Mouse (Mus musculus) mouse embryonic stem cell (cell line): ENCODE results near the gene Ptpra.

Experiments used
- in situ Hi-C, 2 experiments: fragments of 300-500 bp; cut with MboI; formaldehyde crosslinking; loops; 1 replicate in 1 of 2; 3 replicates in 1 of 2; pipeline ENCODE4 v1.14.3; 2019 to 2020; ENCODE audit warnings: low sequenced_read_pairs in 2 of 2, low pct_unique_long_range_greater_than_20kb in 1 of 2, mixed read lengths in 1 of 2; ENCODE audit not compliant: unreplicated experiment in 1 of 2

Ptpra gene

GRCm38 (mm10) chr2:130577632-130578031, 127.6 kb downstream of the Ptpra start:
- in situ Hi-C loops = no loop called here

- in situ Hi-C loops = no loop called here
These were observed 128.1 kb downstream of the Ptpra start for GRCm38 (mm10) chr2:130578148-130578547.

- in situ Hi-C loops = no loop called here
These were observed 129.7 kb downstream of the Ptpra start for GRCm38 (mm10) chr2:130579791-130580190.

GRCm38 (mm10) chr2:130581201-130581600, 131.1 kb downstream of the Ptpra start:
- in situ Hi-C loops = no loop called here

GRCm38 (mm10) chr2:130582552-130582951, 132.5 kb downstream of the Ptpra start, which contains the start of gene Avp:
TSS of gene Avp (minus strand) at chr2:130582554.
- in situ Hi-C loops = no loop called here

GRCm38 (mm10) chr2:130583902-130584560, 134.0 kb downstream of the Ptpra start:
- in situ Hi-C loops = no loop called here

- in situ Hi-C loops = no loop called here
These were observed 135.9 kb downstream of the Ptpra start for GRCm38 (mm10) chr2:130586016-130586415.

GRCm38 (mm10) chr2:130588373-130588772, 138.3 kb downstream of the Ptpra start:
- in situ Hi-C loops = no loop called here

GRCm38 (mm10) chr2:130589157-130589556, 139.1 kb downstream of the Ptpra start:
- in situ Hi-C loops = no loop called here

- in situ Hi-C loops = no loop called here
These were observed 139.7 kb downstream of the Ptpra start for GRCm38 (mm10) chr2:130589761-130590160.

GRCm38 (mm10) chr2:130591016-130591415, 140.9 kb downstream of the Ptpra start:
- in situ Hi-C loops = no loop called here

- in situ Hi-C loops = no loop called here
These were observed 145.5 kb downstream of the Ptpra start for GRCm38 (mm10) chr2:130595596-130595995.

- in situ Hi-C loops = no loop called here
These were observed 147.5 kb downstream of the Ptpra start for GRCm38 (mm10) chr2:130597601-130598010.

- in situ Hi-C loops = no loop called here
These were observed 148.3 kb downstream of the Ptpra start for GRCm38 (mm10) chr2:130598399-130598798.

GRCm38 (mm10) chr2:130602195-130602594, 152.1 kb downstream of the Ptpra start:
- in situ Hi-C loops = no loop called here
